Mouse (Mus musculus): ENCODE measurements around the gene Treml4.
"Not testable (repeated sequence)": the region's sequence is repeated elsewhere in the genome, so short reads cannot be mapped to it uniquely, and the experiment has no call there.

Gene Treml4

GRCm38 (mm10) chr17:48272598-48272997, 8.5 kb downstream of the Treml4 start:
- DNase-seq (ENCODE audit: extremely low read depth, insufficient read length, low spot score): no peak

- DNase-seq (ENCODE audit: extremely low read depth, insufficient read length, low spot score): no peak
Measured at GRCm38 (mm10) chr17:48274098-48274497, 10.0 kb downstream of the Treml4 start.

- DNase-seq (ENCODE audit: extremely low read depth, insufficient read length, low spot score): peak; percentile 44
Measured at GRCm38 (mm10) chr17:48274885-48275284, 10.8 kb downstream of the Treml4 start.

DNA sequence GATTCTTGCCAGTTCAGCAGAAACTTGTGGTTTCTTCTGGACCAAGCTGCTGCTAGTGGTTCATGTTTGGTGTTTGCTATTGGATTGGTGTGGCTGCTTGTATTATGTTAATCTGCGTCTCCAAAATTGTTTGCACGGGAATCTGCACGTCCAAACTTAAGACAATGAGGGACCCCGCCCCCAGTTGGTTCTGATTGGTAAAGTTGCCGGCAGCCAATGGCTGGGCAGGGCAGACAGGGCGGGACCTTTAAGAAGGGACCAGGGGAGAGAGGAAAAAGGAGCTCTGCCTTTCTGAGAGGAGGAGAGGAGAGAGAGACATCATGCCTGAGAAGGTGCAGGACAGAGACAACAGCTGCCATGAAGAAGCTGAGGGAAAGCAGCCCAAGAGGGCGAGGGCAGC, 11.6 kb downstream of the Treml4 start:
- DNase-seq (ENCODE audit: extremely low read depth, insufficient read length, low spot score): no peak

- DNase-seq (ENCODE audit: extremely low read depth, insufficient read length, low spot score): no peak
Measured at GRCm38 (mm10) chr17:48278381-48278780, 14.3 kb downstream of the Treml4 start.

DNA sequence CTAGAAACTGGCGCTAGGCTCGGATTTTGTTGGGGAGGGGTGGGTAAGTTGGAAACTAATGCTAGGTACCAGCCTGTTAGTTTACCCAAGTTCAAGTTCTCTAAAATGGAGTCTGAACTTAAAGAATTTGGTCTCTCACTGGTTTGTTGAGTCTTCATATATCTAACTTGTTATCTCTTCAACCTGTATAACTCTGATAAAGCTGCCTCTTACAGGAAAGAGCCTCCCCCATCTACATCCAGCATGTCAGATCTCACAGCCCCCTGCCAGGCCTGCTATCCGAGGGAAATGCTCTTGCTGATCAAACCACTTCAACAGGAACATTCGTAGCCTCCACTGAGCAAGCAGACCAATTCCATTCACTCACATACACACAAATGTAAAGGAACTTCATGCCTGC, 14.9 kb downstream of the Treml4 start:
- no peak for DNase-seq (ENCODE audit: extremely low read depth, insufficient read length, low spot score)

GRCm38 (mm10) chr17:48280943-48281738, 17.0 kb downstream of the Treml4 start:
- DNase-seq (ENCODE audit: extremely low read depth, insufficient read length, low spot score): no peak

DNA sequence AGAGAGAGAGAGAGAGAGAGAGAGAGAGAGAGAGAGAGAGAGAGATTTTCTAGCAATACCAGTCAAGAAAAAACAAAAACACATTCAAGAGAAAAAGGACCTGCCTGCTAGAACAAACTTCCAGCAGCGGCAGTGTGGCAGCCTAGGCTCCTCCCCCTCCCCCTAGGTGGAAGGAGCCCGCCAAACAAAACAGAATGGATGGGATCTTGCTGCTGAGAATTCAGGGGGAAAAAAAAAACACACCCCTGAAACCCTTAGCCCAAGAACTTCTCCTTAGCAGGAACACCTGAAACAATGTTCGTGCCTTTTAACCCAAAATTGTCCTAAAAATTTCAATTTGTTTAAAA, 17.6 kb downstream of the Treml4 start:
- no peak for DNase-seq (ENCODE audit: extremely low read depth, insufficient read length, low spot score)

GRCm38 (mm10) chr17:48286765-48287164, 22.7 kb downstream of the Treml4 start:
- DNase-seq (ENCODE audit: extremely low read depth, insufficient read length, low spot score): no peak

DNA sequence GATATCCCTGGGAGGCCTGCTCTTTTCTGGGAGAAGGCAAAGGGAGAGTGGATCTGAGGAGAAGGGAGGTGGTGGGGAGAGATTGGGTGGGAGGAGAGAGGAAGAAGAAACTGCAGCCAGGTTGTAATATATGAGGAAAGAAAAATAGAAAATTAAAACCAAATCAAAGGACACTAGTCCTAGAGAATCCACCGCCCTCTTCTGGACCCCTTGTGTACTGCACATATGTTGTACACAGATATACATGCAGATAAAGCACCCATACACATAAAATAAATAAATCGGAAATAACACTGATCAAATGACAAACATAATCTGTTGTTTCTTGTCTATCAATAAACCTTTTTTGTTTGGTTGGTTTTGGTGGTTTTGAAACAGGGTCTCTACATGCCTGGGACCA, 23.2 kb downstream of the Treml4 start:
- DNase-seq (ENCODE audit: extremely low read depth, insufficient read length, low spot score): no peak

DNA sequence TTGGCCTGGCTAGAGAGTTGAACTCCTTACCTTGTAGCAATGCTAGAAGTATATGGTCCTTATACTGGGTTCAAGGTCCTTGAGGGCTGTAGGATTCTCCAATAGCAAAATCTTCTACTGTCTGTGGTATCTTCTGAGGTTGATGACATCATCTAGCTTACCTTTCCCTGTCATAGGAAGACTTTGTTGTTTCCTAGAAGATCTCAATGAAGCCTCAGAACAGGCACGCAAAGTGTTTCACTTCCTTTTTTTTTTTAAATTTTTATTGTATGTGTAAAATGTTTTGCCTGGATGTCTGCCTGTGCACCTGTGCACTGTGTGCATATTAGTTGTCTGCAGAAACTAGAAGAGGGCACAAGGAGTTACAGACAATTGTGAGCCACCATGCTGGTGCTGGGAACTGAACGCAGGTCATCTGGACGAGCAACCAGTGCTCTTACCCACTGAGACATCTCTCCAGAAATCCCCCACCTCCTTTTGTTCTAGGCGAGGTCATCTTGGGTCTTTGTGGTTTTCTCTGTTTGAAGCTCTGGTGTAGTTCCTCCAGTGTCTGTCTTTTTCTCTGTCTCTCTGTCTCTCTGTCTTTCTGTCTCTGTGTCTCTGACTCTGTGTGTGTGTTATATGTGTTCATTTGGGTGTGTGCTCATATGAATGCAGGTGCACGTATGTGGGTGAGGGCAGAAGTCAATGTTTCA, 29.6 kb downstream of the Treml4 start:
- no peak for DNase-seq (ENCODE audit: extremely low read depth, insufficient read length, low spot score)

GRCm38 (mm10) chr17:48299203-48299602, 35.1 kb downstream of the Treml4 start, which contains the start of gene Treml2:
Gene Treml2 (plus strand): TSS chr17:48299498.
- DNase-seq (ENCODE audit: extremely low read depth, insufficient read length, low spot score): no peak

GRCm38 (mm10) chr17:48299756-48300155, 35.7 kb downstream of the Treml4 start:
- DNase-seq (ENCODE audit: extremely low read depth, insufficient read length, low spot score): no peak

DNA sequence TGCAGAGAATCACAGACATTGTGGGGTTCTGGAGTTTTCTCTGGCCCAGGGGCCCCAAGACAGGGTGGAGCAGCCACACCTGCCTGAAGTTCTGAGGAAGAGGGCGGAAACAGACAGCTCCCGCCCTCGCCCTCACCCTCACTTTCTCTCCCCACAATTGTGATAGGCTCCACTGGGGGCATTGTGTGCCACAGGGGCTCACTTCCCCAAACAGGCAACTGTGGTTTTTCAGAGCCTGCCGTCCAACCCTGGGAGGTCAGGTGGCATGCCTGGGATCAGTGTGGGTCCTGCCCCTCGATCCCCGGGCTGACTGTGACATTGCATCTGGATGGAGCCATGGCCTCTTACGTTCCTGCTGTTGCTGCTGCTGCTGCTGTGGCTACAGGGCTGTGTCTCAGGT, 36.1 kb downstream of the Treml4 start:
- DNase-seq (ENCODE audit: extremely low read depth, insufficient read length, low spot score): no peak

DNA sequence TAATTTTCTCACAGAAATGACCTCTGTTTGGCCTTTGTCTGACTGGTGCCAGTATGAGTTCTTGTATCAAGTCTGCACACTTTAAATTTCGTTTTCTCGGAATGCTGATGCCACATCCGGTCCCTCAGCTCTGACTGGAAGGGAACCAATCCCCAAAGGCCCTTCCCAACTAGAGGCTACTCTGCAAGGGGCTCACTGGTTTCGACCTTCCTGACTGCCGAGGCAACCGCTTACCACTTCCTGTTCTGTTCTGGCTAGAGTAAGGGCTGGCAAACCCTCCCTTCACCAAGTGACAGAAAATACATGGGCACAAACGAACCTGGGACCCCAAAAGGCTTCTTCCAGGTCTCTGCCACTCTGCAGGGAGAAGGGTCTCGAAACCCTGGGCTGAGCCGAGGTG, 36.8 kb downstream of the Treml4 start:
- DNase-seq (ENCODE audit: extremely low read depth, insufficient read length, low spot score): no peak

GRCm38 (mm10) chr17:48301792-48302191, 37.7 kb downstream of the Treml4 start:
- DNase-seq (ENCODE audit: extremely low read depth, insufficient read length, low spot score): no peak

DNA sequence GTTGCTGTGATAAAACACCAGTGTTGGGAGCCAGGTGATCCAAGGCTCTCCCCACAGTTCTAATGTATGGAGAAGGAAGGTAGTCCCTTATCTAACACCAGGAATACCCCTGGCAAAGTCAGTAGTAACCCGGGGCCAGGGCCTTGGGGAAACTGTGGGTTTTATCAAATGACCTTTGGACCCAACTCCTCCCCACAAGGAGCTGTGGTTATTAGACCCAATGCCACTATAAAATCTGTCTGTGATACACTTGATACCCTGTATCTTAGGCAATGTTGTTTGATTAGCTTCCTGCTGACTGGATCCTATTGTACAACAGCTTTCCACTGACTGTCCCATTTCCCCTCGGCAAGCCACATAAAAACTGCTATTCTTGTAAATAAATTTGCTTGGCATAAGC, 48.0 kb downstream of the Treml4 start:
- DNase-seq (ENCODE audit: extremely low read depth, insufficient read length, low spot score): no peak

GRCm38 (mm10) chr17:48315905-48316579, 51.9 kb downstream of the Treml4 start, which contains the start of gene B430306N03Rik:
Gene B430306N03Rik (plus strand): TSS chr17:48316141.
- not testable (repeated sequence) for DNase-seq (ENCODE audit: extremely low read depth, insufficient read length, low spot score)

DNA sequence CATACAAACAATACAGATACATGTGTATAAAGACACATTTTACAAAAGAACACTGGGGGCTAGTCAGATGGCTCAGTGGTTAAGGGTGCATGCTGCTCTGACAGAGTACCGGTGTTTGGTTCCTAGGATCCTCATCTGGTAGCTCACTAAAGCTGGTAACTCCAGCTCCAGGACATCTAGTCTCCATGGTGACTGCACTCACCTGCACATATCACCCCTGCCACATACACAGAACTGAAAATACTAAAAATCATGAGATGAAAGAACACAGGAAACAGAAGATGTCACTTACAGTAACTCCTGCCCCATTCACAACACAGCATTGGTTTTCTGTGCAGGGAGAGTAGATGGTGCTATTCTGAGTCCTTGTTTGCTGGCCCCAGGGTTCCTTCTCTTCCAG, 54.6 kb downstream of the Treml4 start:
- no peak for DNase-seq (ENCODE audit: extremely low read depth, insufficient read length, low spot score)

GRCm38 (mm10) chr17:48321279-48321678, 57.2 kb downstream of the Treml4 start:
- no peak for DNase-seq (ENCODE audit: extremely low read depth, insufficient read length, low spot score)

GRCm38 (mm10) chr17:48323236-48323635, 59.1 kb downstream of the Treml4 start:
- DNase-seq (ENCODE audit: extremely low read depth, insufficient read length, low spot score): no peak

DNA sequence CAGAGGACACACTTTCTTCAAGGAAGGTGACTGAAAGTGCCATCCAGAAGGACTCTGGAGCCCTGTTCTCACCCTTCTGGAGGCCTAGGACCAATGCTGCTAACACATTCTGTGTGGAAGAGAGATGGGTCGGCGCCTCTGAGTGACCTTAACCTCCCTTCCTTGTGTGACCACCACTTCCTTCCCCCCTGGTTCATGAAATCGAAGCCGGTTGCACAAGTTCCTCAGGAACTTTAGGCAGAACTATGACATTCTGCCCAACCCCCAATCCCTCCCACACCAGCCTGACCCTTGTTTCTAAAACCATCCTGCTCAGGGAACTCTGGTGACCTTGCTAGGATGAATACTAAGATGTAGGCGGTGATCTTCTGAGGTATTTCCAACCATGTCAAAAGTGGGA, 60.2 kb downstream of the Treml4 start:
- no peak for DNase-seq (ENCODE audit: extremely low read depth, insufficient read length, low spot score)
